Mouse (Mus musculus) ES-Bruce4 (cell line): ENCODE measurements around the gene Ear10. TPM values are rescaled to one million over a fixed set of nuclear protein-coding genes. Genes with fewer than 3 reads are reported as not detected.
"Not testable (repeated sequence)": the region's sequence is repeated elsewhere in the genome, so short reads cannot be mapped to it uniquely, and the experiment has no call there.

Source experiments
- H3K27ac ChIP-seq: 2 replicates; pipeline ENCODE4 v1.5.1; 2012; ENCODE audit warnings: low read length, inconsistent platforms; ENCODE audit not compliant: insufficient read depth
- H3K27me3 ChIP-seq: 2 replicates; pipeline ENCODE4 v1.6.1; 2012; ENCODE audit warnings: mild to moderate bottlenecking, low read length, inconsistent platforms; ENCODE audit not compliant: control insufficient read depth, poor library complexity, insufficient read depth, severe bottlenecking
- H3K36me3 ChIP-seq: 2 replicates; pipeline ENCODE4 v1.6.1; 2012; ENCODE audit warnings: inconsistent platforms, mild to moderate bottlenecking, low read length, moderate library complexity; ENCODE audit not compliant: control insufficient read depth, poor library complexity, insufficient read depth, severe bottlenecking
- H3K4me1 ChIP-seq: one replicate; pipeline ENCODE4 v1.8.1; 2011; ENCODE audit warnings: low read length; ENCODE audit not compliant: control insufficient read depth, insufficient read depth
- H3K4me3 ChIP-seq: 2 replicates; pipeline ENCODE4 v1.5.1; 2011; ENCODE audit warnings: low read depth, mild to moderate bottlenecking, low read length
- H3K9ac ChIP-seq: 2 replicates; pipeline ENCODE4 v1.6.1; 2012; ENCODE audit warnings: low read depth, mild to moderate bottlenecking, inconsistent platforms; ENCODE audit not compliant: poor library complexity, severe bottlenecking
- H3K9me3 ChIP-seq: replicated peaks from 2 replicates; pipeline ENCODE4 v1.6.1; 2012; ENCODE audit warnings: mild to moderate bottlenecking, low read length, inconsistent platforms; ENCODE audit not compliant: control insufficient read depth, poor library complexity, insufficient read depth, severe bottlenecking
- CTCF ChIP-seq: IDR thresholded peaks from one replicate; pipeline ENCODE4 v1.8.1; 2011; ENCODE audit warnings: low read depth, low read length
- polyA plus RNA-seq: library from polyadenylated mRNA; stranded (reverse); fragments of >200 nt; gene quantifications from 2 replicates; pipeline ENCODE4 v1.2.4, GENCODE M21; 2011; ENCODE audit warnings: low read depth; ENCODE audit not compliant: missing spikeins, insufficient read depth, insufficient read length

Gene Ear10
- polyA plus RNA-seq, 1 experiment = not detected

GRCm38 (mm10) chr14:43924688-43925403 lies 1.5 kb upstream of the Ear10 start, which contains the start of gene Gm8113:
Gene Gm8113 (plus strand): TSS chr14:43925390.
- H3K4me3 ChIP-seq = peak within 1 kb of the TSS; percentile 96
- not testable (repeated sequence) for H3K27ac ChIP-seq, H3K36me3 ChIP-seq, H3K9me3 ChIP-seq, H3K27me3 ChIP-seq, H3K4me1 ChIP-seq
- TF ChIP-seq CTCF = peak; percentile 52
- H3K9ac ChIP-seq = peak within 1 kb of the TSS; percentile 56

GRCm38 (mm10) chr14:43918214-43918613 lies 5.1 kb downstream of the Ear10 start:
- not testable (repeated sequence) for H3K27me3 ChIP-seq, H3K27ac ChIP-seq, H3K4me1 ChIP-seq, H3K36me3 ChIP-seq, H3K9ac ChIP-seq, H3K9me3 ChIP-seq, H3K4me3 ChIP-seq

- H3K4me1 ChIP-seq = not testable (repeated sequence)
These were observed 24.8 kb downstream of the Ear10 start for GRCm38 (mm10) chr14:43898577-43898976.

GRCm38 (mm10) chr14:43895357-43895756 lies 28.0 kb downstream of the Ear10 start:
- H3K27me3 ChIP-seq, H3K4me3 ChIP-seq, H3K9ac ChIP-seq, H3K27ac ChIP-seq, H3K4me1 ChIP-seq, H3K36me3 ChIP-seq, H3K9me3 ChIP-seq: not testable (repeated sequence)

More at GRCm38 (mm10) chr14:43898577-43898976, 24.8 kb downstream of the Ear10 start:
- not testable (repeated sequence) for H3K9me3 ChIP-seq, H3K27me3 ChIP-seq, H3K27ac ChIP-seq, H3K4me3 ChIP-seq, H3K9ac ChIP-seq, H3K36me3 ChIP-seq

- H3K27ac ChIP-seq, H3K4me1 ChIP-seq, H3K4me3 ChIP-seq, H3K36me3 ChIP-seq, H3K9me3 ChIP-seq, H3K27me3 ChIP-seq, H3K9ac ChIP-seq: not testable (repeated sequence)
These were observed 32.1 kb downstream of the Ear10 start for GRCm38 (mm10) chr14:43891288-43891687.

GRCm38 (mm10) chr14:43886235-43886634 lies 37.1 kb downstream of the Ear10 start:
- not testable (repeated sequence) for H3K36me3 ChIP-seq, H3K4me3 ChIP-seq, H3K9me3 ChIP-seq, H3K27me3 ChIP-seq, H3K27ac ChIP-seq, H3K9ac ChIP-seq, H3K4me1 ChIP-seq

GRCm38 (mm10) chr14:43879966-43880545 lies 43.3 kb downstream of the Ear10 start:
- H3K9ac ChIP-seq, H3K27me3 ChIP-seq, H3K4me1 ChIP-seq, H3K4me3 ChIP-seq, H3K27ac ChIP-seq, H3K9me3 ChIP-seq, H3K36me3 ChIP-seq: not testable (repeated sequence)

- not testable (repeated sequence) for H3K9ac ChIP-seq, H3K4me1 ChIP-seq, H3K9me3 ChIP-seq, H3K27ac ChIP-seq, H3K36me3 ChIP-seq, H3K27me3 ChIP-seq, H3K4me3 ChIP-seq
These were observed 45.6 kb downstream of the Ear10 start for GRCm38 (mm10) chr14:43877789-43878188.

- not testable (repeated sequence) for H3K36me3 ChIP-seq, H3K4me1 ChIP-seq, H3K27ac ChIP-seq, H3K4me3 ChIP-seq, H3K9ac ChIP-seq, H3K27me3 ChIP-seq, H3K9me3 ChIP-seq
These were observed 47.9 kb downstream of the Ear10 start, which contains the start of gene Ear1 for GRCm38 (mm10) chr14:43875417-43875816. Gene Ear1 (minus strand): TSS chr14:43875517.
